Mouse (Mus musculus) embryonic fibroblast, embryonic 13.5 days (primary cell): ENCODE results near the gene Gpr84. TPM values are rescaled to one million over a fixed set of nuclear protein-coding genes. Genes with fewer than 3 reads are reported as not detected.
A peak's percentile ranks its signal among the peaks of the same experiment; 100 is the strongest.

Experiments used
- H3K27ac ChIP-seq: 2 replicates; pipeline ENCODE4 v1.5.1; 2012; ENCODE audit warnings: low read length, control low read depth, inconsistent platforms; ENCODE audit not compliant: insufficient read depth
- H3K4me1 ChIP-seq: 2 replicates; pipeline ENCODE4 v1.6.1; 2011; ENCODE audit warnings: low read length; ENCODE audit not compliant: control insufficient read depth, insufficient read depth
- H3K4me3 ChIP-seq: 2 replicates; pipeline ENCODE4 v1.5.1; 2011; ENCODE audit warnings: mild to moderate bottlenecking, control low read depth, low read length; ENCODE audit not compliant: insufficient read depth
- CTCF ChIP-seq: IDR thresholded peaks from 2 replicates; pipeline ENCODE4 v1.5.1; 2011; ENCODE audit warnings: mild to moderate bottlenecking, control low read depth, low read length, moderate library complexity, borderline replicate concordance; ENCODE audit not compliant: insufficient read depth
- POLR2A ChIP-seq: IDR thresholded peaks from 2 replicates; pipeline ENCODE4 v1.6.1; 2011; ENCODE audit warnings: low read depth, mild to moderate bottlenecking, control low read depth, low read length, moderate library complexity
- polyA plus RNA-seq: library from polyadenylated mRNA; stranded (reverse); fragments of >200 nt; gene quantifications from 2 replicates; pipeline ENCODE4 v1.2.4, GENCODE M21; 2011; ENCODE audit warnings: low read depth; ENCODE audit not compliant: missing spikeins, insufficient read length

The Gpr84 gene
- polyA plus RNA-seq, 1 experiment = 0.40 TPM

DNA sequence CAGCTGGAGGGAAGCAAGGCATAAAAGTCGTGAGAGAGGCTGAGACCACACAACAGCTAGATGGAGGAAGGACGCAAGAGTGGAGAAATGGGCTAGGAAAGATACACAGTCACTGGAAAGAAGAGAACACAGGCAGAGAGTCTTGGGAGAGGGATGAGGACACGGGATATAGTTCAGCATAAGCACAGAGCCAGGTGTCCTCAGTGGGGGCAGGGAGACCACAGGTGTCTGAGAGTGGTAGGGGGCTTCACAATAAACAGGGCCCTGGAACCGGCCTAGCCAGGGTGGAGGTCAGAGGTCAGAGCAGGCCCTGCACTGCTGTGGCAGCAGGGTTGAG lies 28.4 kb upstream of the Gpr84 start:
- Histone ChIP-seq H3K4me3 (peak overlapping the region; percentile 43), H3K27ac (no peak overlapping the region), H3K4me1 (0 out of 2 replicates have a peak, but pooled peaks cover 9% of the 10 kb centered on the region)
- TF ChIP-seq CTCF (no peak), POLR2A (no peak)

DNA sequence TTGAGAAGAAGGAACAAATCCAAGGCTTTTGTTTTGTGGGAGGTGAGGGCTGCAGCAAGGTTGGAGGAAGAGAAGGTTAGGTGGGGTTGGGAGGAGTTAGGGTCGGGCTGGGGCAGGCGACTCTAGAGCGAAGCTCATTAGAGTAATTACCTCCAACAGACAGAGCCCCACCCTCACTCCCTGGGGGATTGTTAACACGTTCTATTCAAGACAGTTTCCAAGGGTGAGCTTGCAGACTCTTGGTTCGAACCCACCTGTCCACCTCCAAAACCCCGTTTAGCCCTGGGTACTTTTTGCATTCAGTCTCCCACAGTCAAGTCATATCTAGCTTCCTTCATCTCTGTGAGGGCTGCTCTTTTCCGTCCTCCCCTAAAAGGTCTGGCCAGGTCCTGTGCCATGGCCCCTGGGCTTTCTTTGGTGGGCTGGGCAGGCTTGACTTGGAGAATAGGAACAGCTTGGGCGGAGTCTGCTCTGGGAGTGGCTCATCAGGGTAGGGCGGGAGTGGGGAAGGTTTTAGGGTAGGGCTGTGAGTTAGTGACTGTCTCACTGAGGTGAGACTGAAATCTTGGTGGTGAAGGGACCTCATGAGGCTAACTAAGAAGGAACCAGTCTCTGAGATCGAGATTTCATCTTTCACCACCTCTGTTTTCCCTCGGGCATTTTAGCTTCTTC lies 26.7 kb upstream of the Gpr84 start:
- TF ChIP-seq POLR2A = no peak
- TF ChIP-seq CTCF = no peak
- Histone ChIP-seq H3K4me3 (no peak overlapping the region), H3K4me1 (0 out of 2 replicates have a peak, but pooled peaks cover 9% of the 10 kb centered on the region), H3K27ac (no peak overlapping the region)

DNA sequence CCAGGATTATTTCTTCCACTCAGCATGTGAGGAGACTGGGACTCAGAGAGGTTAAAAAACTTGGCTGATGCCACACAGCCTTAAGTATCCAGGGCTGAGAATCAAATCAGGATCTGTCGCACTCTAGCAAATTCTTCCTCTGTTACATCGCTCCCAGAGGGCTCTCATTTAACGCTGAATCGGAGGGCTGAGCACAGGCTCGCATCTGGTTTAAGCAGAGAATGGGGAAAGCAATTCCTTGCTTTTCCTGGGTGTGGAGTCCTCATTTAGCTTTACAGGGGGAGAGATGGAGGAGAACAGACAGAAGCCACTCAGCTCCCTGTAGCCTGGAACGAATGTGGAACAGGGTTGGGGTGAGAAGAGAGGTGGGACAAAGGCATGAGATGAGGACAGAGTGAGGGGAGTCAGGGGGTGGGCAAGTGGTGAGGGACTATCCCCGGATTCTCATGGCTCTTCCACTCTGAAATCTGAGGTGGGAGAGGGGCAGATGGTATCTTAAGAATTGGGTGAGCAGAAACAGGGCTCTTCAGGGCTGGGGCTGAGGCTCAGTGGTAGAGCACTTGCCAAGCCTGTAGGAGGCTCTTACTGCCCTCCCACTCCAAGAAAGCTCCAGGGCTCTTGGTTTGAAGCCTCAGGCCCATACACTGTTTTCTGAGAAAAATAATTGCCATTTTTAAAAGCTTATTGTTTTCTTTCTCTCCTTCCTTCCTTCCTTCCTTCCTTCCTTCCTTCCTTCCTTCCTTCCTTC lies 25.2 kb upstream of the Gpr84 start:
- 0 out of 2 replicates have a peak, but pooled peaks cover 8% of the 10 kb centered on the region for H3K4me1 ChIP-seq
- no peak overlapping the region for H3K4me3 ChIP-seq
- TF ChIP-seq POLR2A = no peak
- TF ChIP-seq CTCF = no peak
- H3K27ac ChIP-seq = no peak overlapping the region

DNA sequence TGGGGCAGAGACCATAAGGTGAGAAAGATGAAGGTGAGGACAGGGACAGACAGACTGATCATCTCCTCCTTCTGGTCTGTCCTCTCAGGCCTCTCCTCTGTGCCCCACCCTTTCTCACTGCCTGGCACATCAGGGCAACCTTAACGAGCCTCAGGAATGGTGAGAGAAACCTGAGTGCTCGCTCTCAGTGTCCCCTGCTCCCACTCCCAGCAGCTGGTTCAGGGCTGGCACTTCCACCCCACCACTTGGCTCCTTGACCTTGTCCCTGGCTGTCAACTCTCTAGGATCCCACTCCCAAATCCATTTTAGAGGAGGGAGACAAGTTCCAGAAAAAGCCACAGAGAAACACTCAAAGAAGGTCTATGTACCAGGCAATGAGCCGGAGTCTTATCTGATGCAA lies 24.6 kb upstream of the Gpr84 start:
- H3K27ac ChIP-seq = no peak overlapping the region
- TF ChIP-seq CTCF = no peak
- no peak for TF ChIP-seq POLR2A
- H3K4me3 ChIP-seq = no peak overlapping the region
- H3K4me1 ChIP-seq = 0 out of 2 replicates have a peak, but pooled peaks cover 3% of the 10 kb centered on the region

DNA sequence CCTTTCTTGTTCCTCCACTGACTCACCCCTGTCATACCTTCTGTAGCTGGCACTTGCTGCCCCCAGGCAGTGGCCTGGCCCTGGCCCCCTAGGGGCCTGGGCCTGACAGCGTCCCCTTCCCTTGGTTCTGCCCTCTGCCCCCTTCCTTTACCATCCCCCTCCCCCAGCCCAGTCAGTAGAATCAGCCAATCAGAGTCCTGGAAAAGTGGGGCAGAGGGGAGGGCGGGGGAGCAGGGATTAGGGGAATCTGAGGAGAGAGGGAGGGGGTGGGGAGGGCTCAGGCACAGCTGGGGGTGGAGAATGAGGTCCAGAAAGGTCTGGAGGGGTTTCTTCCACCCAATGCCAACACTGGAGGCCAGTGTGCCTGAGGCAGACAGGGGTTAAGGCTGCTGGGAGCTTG lies 23.8 kb upstream of the Gpr84 start:
- Histone ChIP-seq H3K4me1 (0 out of 2 replicates have a peak, but pooled peaks cover 3% of the 10 kb centered on the region), H3K27ac (no peak overlapping the region), H3K4me3 (no peak overlapping the region)
- no peak for TF ChIP-seq POLR2A
- TF ChIP-seq CTCF = no peak

DNA sequence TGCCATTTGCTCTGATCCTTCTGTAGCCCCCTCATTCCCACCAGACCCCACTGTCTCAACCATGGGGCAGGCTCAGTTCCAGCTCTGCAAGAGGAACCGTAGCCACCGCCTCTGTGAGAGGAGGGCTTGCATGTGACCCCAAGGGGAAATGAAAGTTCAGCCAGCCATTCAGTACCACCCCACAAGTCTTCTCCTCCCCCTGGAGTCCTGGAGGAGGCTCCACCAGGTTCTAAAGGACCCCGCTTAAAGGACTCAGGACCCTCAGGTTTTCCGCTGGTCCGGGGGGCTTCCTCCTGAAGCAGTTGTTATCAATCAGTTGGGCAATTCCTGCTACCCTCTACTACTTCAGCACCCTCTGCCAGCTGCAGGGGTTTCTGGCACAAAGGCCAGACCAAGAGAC lies 23.3 kb upstream of the Gpr84 start:
- TF ChIP-seq POLR2A (no peak), CTCF (no peak)
- no peak overlapping the region for H3K27ac ChIP-seq
- 0 out of 2 replicates have a peak, but pooled peaks cover 3% of the 10 kb centered on the region for H3K4me1 ChIP-seq
- no peak overlapping the region for H3K4me3 ChIP-seq

DNA sequence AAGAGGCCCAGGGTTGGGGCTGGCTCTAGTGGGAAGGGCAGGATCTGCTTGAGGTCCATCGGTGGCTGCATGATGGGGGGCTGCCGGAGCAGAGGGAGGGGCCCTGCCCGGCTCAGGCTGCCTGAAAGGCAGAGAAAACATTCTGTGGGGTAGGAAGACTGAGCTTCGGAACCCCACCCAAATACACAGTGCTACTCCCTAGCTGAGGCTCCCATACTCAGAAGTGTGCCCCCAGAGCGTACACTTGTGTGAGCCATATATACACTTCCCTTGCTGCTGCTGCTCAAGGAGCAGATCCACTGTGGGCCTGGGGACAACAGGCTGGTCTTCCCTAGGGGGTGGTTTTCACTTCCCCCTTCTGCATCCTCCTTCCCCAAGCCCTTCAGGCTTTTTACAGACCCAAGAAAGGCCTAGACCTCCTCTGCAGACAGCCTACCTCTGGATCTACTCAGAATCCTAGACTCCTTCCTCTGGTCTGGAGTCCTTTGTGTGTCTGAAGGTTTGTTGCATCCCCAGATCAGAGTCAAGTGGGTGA lies 22.7 kb upstream of the Gpr84 start:
- TF ChIP-seq POLR2A = no peak
- TF ChIP-seq CTCF = no peak
- no peak overlapping the region for H3K27ac ChIP-seq
- 0 out of 2 replicates have a peak, but pooled peaks cover 3% of the 10 kb centered on the region for H3K4me1 ChIP-seq
- no peak overlapping the region for H3K4me3 ChIP-seq

DNA sequence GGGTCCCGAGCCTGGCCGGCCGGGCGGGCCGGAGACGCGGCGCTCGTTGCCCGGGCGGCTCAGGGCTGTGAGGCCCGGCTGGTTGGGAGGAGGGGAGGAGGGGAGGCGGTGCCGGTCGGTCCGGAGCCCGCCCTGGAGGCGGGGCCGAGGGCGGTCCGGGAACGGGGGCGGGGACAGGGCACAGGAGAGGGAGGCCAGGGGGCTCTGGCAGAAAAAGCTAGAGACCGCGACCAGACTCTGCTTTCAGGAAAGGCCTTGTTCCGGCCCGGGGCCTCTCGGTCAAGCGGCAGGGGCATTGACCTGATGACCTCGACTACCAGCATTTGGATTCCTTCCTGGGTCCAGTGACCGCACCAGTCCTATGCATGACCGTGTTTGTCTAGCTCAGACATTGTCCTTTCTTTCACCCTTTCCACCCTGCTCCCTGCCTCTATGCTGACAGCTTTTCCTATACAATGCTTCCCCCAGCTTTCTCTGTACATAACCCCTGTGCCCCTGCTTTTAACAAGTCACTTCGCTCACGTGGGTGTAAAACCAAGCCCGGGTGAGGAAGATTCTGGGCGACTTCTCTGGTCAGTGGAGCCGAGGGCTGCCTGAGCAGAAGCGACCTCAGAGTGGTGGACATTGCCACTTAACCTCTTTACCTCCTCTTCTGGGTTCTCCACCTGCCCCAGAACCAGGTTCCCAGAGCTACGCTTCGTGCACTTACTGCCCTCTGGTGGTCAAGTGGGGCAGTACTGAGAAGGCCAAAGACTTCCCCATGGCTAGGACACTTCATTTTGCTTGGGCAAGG lies 13.2 kb upstream of the Gpr84 start:
- 0 out of 2 replicates have a peak, but pooled peaks cover 5% of the 10 kb centered on the region for H3K4me1 ChIP-seq
- peak; percentile 53 for TF ChIP-seq POLR2A
- peak; percentile 93 for TF ChIP-seq CTCF
- no peak overlapping the region for H3K27ac ChIP-seq
- peak overlapping the region; percentile 72 for H3K4me3 ChIP-seq

DNA sequence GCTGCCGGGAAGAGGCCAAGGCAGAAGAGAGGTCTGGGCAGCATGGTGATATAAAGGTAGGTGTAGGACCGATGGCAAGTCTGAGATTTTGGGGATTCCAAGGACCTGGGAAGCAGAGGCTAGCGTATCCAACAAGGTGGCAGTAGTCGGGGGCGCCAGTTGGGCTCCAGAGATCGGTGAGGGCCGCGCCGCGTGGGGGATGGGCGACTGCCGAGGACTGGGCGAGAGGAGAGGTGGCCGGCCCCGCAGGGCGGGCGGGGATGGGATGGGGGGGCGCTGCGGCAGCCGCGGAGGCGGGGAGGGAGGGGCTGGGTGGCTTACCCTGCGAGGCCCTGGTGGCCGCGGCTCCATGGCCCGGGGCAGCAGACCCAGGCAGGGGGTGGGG lies 12.7 kb upstream of the Gpr84 start:
- TF ChIP-seq POLR2A (no peak), CTCF (no peak)
- Histone ChIP-seq H3K4me1 (peaks cover 10% of the 10 kb centered on the region; the same call in 1 of the 2 replicates), H3K27ac (no peak overlapping the region), H3K4me3 (peak overlapping the region; percentile 72)
